Mouse (Mus musculus): Measurements from ENCODE around the gene Kif21b. TPM values are rescaled to one million over a fixed set of nuclear protein-coding genes. Genes with fewer than 3 reads are reported as not detected.

The Kif21b gene
- total and polyA plus RNA-seq, 2 experiments, result 0.74 to 1.5 TPM

DNA sequence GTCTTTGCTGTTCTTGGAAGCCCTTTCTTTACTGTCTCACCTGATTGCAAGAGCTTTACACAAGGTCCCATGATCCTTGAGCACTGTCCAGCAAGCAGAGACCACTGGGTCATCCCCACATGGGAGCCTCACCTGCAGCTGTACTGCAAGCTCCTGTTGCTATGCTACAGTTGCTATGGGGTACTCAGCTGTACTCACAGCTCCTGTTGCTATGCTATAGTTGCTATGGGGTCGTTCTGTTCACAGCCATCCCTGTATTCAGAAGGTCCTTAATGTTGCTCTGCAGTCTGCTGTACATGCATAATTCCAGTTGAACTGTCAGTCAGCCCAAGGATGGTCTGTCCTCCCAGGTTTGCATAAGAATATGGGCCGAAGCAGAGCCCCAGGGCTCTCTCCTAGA, 34.2 kb downstream of the Kif21b start:
- Histone ChIP-seq H3K9ac (ENCODE audit: low read depth, low read length) (no peak overlapping the region), H3K4me1 (ENCODE audit: control insufficient read depth, insufficient read depth, low read length) (no peaks in the 10 kb centered on the region), H3K27me3 (ENCODE audit: control insufficient read depth, insufficient read depth, low read length) (no peaks in the 10 kb centered on the region), H3K27ac (replicated peaks; ENCODE audit: insufficient read depth, low read depth, low read length) (no peak overlapping the region), H3K79me2 (ENCODE audit: control insufficient read depth, insufficient read depth, low read length) (no peaks in the 10 kb centered on the region), H3K36me3 (ENCODE audit: control insufficient read depth, insufficient read depth, low read length) (no peaks in the 10 kb centered on the region), H3K4me3 (ENCODE audit: insufficient read depth, low read depth, low read length) (no peak overlapping the region)
- WGBS, result 71% methylated on average over 2 of the region's 2 CpGs
- DNase-seq (ENCODE audit: extremely low read depth, low read depth, low spot score), result no peak
- TF ChIP-seq CTCF (IDR thresholded peaks at IDR 0.05; ENCODE audit: low read depth, low read length), result no peak
- no peak for TF ChIP-seq POLR2A (IDR thresholded peaks at IDR 0.05; ENCODE audit: extremely low read depth, insufficient read depth, low read length)

DNA sequence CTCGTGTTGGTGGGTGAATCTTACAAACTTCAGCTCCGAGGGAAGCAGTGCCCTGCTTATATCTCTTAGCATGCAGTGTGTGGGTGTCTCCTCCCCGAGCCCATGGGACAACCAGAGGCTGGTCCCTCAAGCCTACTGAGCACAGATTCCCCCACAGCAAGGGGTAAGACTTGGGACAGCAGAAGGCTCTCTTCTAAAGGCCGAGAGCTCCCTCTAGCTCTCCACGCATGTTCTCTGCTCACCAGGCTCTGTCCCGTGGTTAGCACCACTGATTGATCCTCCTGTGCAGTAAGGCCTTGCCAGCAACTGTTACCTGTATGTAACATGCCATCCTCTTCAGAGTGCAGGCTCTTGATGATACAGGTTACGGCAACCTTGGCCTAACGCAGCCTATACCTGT, 36.5 kb downstream of the Kif21b start:
- no peaks in the 10 kb centered on the region for H3K4me1 ChIP-seq (ENCODE audit: control insufficient read depth, insufficient read depth, low read length)
- no peak overlapping the region for H3K27ac ChIP-seq (replicated peaks; ENCODE audit: insufficient read depth, low read depth, low read length)
- no peak overlapping the region for H3K9ac ChIP-seq (ENCODE audit: low read depth, low read length)
- H3K79me2 ChIP-seq (ENCODE audit: control insufficient read depth, insufficient read depth, low read length), result no peaks in the 10 kb centered on the region
- TF ChIP-seq CTCF (IDR thresholded peaks at IDR 0.05; ENCODE audit: low read depth, low read length), result peak; percentile 68
- TF ChIP-seq POLR2A (IDR thresholded peaks at IDR 0.05; ENCODE audit: extremely low read depth, insufficient read depth, low read length), result no peak
- H3K27me3 ChIP-seq (ENCODE audit: control insufficient read depth, insufficient read depth, low read length), result no peaks in the 10 kb centered on the region
- WGBS, result 68% methylated on average over 8 of the region's 8 CpGs
- no peak overlapping the region for H3K4me3 ChIP-seq (ENCODE audit: insufficient read depth, low read depth, low read length)
- no peaks in the 10 kb centered on the region for H3K36me3 ChIP-seq (ENCODE audit: control insufficient read depth, insufficient read depth, low read length)
- DNase-seq (ENCODE audit: extremely low read depth, low read depth, low spot score), result peak; percentile 24

DNA sequence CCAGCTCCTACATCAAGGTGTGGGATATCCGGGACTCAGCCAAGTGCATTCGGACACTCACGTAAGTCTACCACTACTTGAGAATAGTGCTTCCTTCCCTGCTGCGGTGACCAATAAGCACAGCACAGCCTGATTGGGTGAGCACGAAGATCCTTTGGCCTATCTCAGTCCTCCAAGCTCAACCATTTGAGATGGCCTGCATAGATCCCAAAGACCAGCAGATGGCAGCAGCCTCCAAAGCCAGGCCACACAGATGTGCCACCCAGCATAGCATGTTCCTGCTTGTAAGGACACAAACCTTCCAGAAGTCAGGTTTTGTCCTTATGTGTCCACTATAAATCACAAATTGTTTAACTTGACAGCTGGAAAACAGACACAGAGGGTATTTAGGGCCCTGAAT, 38.9 kb downstream of the Kif21b start:
- Histone ChIP-seq H3K4me3 (ENCODE audit: insufficient read depth, low read depth, low read length) (no peak overlapping the region), H3K36me3 (ENCODE audit: control insufficient read depth, insufficient read depth, low read length) (no peaks in the 10 kb centered on the region), H3K9ac (ENCODE audit: low read depth, low read length) (no peak overlapping the region), H3K27ac (replicated peaks; ENCODE audit: insufficient read depth, low read depth, low read length) (no peak overlapping the region), H3K27me3 (ENCODE audit: control insufficient read depth, insufficient read depth, low read length) (no peaks in the 10 kb centered on the region), H3K4me1 (ENCODE audit: control insufficient read depth, insufficient read depth, low read length) (no peaks in the 10 kb centered on the region), H3K79me2 (ENCODE audit: control insufficient read depth, insufficient read depth, low read length) (no peaks in the 10 kb centered on the region)
- DNase-seq (ENCODE audit: extremely low read depth, low read depth, low spot score), result peak; percentile 67
- peak; percentile 96 for TF ChIP-seq CTCF (IDR thresholded peaks at IDR 0.05; ENCODE audit: low read depth, low read length)
- TF ChIP-seq POLR2A (IDR thresholded peaks at IDR 0.05; ENCODE audit: extremely low read depth, insufficient read depth, low read length), result no peak
- 9% methylated on average over 5 of the region's 5 CpGs for WGBS

DNA sequence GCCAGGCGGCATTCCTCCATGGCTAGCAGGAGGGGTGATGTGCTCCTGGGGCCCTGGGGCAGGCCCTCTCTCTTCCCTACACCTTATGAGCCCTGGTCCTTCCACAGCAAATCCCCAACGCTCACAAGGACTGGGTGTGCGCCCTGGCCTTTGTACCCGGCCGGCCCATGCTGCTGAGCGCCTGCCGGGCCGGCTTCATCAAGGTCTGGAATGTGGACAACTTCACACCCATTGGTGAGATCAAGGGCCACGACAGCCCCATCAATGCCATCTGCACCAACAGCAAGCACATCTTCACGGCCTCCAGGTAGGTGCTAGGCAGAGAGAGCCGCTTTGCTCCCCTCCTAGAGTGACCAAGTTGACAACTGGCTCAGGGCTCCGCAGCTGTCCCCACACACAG, 41.5 kb downstream of the Kif21b start:
- TF ChIP-seq POLR2A (IDR thresholded peaks at IDR 0.05; ENCODE audit: extremely low read depth, insufficient read depth, low read length), result no peak
- no peak for TF ChIP-seq CTCF (IDR thresholded peaks at IDR 0.05; ENCODE audit: low read depth, low read length)
- DNase-seq (ENCODE audit: extremely low read depth, low read depth, low spot score), result no peak
- Histone ChIP-seq H3K27ac (replicated peaks; ENCODE audit: insufficient read depth, low read depth, low read length) (no peak overlapping the region), H3K4me3 (ENCODE audit: insufficient read depth, low read depth, low read length) (no peak overlapping the region), H3K27me3 (ENCODE audit: control insufficient read depth, insufficient read depth, low read length) (no peaks in the 10 kb centered on the region), H3K36me3 (ENCODE audit: control insufficient read depth, insufficient read depth, low read length) (no peaks in the 10 kb centered on the region), H3K9ac (ENCODE audit: low read depth, low read length) (no peak overlapping the region), H3K79me2 (ENCODE audit: control insufficient read depth, insufficient read depth, low read length) (no peaks in the 10 kb centered on the region), H3K4me1 (ENCODE audit: control insufficient read depth, insufficient read depth, low read length) (no peaks in the 10 kb centered on the region)
- WGBS, result 57% methylated on average over 12 of the region's 12 CpGs

DNA sequence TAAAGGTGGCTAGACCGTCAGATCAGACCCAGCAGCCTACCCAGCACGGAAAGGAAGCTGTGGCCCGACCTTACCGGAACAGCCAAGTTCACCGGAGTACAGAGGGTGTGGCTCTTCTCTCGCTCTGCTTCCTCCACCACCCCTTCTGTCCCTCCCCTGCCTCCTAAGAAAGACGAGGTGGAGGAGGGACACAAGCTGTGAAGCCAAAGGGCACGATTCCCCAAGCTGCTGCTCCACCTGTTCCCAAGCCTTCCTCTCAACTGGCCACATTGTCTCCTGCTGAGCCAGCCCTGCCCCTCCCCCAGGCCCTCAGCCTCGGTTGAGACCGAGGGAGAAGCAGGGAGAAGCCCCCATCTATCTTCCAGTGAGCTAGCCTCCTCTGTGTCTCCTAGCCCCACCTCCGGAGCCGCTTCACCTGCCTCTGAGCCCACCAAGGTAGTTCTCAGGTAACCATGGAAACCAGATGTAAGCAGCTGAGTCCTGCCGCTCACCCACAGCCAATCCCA, 43.0 kb downstream of the Kif21b start:
- Histone ChIP-seq H3K27me3 (ENCODE audit: control insufficient read depth, insufficient read depth, low read length) (no peaks in the 10 kb centered on the region), H3K4me3 (ENCODE audit: insufficient read depth, low read depth, low read length) (no peak overlapping the region), H3K79me2 (ENCODE audit: control insufficient read depth, insufficient read depth, low read length) (no peaks in the 10 kb centered on the region), H3K4me1 (ENCODE audit: control insufficient read depth, insufficient read depth, low read length) (no peaks in the 10 kb centered on the region), H3K9ac (ENCODE audit: low read depth, low read length) (no peak overlapping the region), H3K27ac (replicated peaks; ENCODE audit: insufficient read depth, low read depth, low read length) (no peak overlapping the region), H3K36me3 (ENCODE audit: control insufficient read depth, insufficient read depth, low read length) (no peaks in the 10 kb centered on the region)
- DNase-seq (ENCODE audit: extremely low read depth, low read depth, low spot score), result no peak
- no peak for TF ChIP-seq POLR2A (IDR thresholded peaks at IDR 0.05; ENCODE audit: extremely low read depth, insufficient read depth, low read length)
- TF ChIP-seq CTCF (IDR thresholded peaks at IDR 0.05; ENCODE audit: low read depth, low read length), result no peak
- 29% methylated on average over 13 of the region's 13 CpGs for WGBS

DNA sequence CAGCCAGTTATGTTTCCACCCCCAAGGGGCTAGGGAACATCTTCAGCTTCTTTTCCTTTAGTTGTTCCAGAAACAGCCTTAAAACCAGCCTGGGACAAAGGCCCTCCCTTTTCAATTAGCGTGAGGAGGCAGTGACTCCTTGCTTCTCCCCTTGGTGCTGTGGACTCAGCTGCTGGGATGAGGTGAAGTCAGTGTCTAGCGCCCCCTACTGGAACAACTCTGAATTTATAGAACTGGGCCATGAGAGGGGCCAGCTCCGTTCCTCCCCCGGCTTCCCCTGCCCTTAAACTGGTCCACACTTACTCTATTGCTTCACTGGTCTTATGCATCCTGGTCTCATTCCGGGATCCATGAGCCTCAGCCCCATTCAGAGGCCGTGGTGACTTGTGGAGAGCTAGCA, 44.0 kb downstream of the Kif21b start:
- no peaks in the 10 kb centered on the region for H3K27me3 ChIP-seq (ENCODE audit: control insufficient read depth, insufficient read depth, low read length)
- H3K79me2 ChIP-seq (ENCODE audit: control insufficient read depth, insufficient read depth, low read length), result no peaks in the 10 kb centered on the region
- DNase-seq (ENCODE audit: extremely low read depth, low read depth, low spot score), result peak; percentile 10
- TF ChIP-seq CTCF (IDR thresholded peaks at IDR 0.05; ENCODE audit: low read depth, low read length) (peak; percentile 79), POLR2A (IDR thresholded peaks at IDR 0.05; ENCODE audit: extremely low read depth, insufficient read depth, low read length) (no peak)
- 37% methylated on average over 6 of the region's 6 CpGs for WGBS
- no peaks in the 10 kb centered on the region for H3K36me3 ChIP-seq (ENCODE audit: control insufficient read depth, insufficient read depth, low read length)
- no peak overlapping the region for H3K27ac ChIP-seq (replicated peaks; ENCODE audit: insufficient read depth, low read depth, low read length)
- H3K9ac ChIP-seq (ENCODE audit: low read depth, low read length), result no peak overlapping the region
- H3K4me3 ChIP-seq (ENCODE audit: insufficient read depth, low read depth, low read length), result no peak overlapping the region
- no peaks in the 10 kb centered on the region for H3K4me1 ChIP-seq (ENCODE audit: control insufficient read depth, insufficient read depth, low read length)

All from liver, adult 2 months (tissue).